Mouse (Mus musculus) monocyte, adult 5-6 weeks (primary cell): ENCODE results near the gene Il22ra1. TPM values are rescaled to one million over a fixed set of nuclear protein-coding genes. Genes with fewer than 3 reads are reported as not detected.

Experiments used
- ATAC-seq: fragments of 153-309, 156-312 bp; replicated peaks from 2 replicates; pipeline ENCODE4 v1.8.0; 2017; ENCODE audit warnings: mild to moderate bottlenecking; ENCODE audit not compliant: low TSS enrichment, insufficient number of reproducible peaks, severe bottlenecking, poor library complexity, low FRiP score
- total RNA-seq: library from RNA; stranded (forward); fragments of 200-1000, 200-491, 200-594 nt; gene quantifications from 3 replicates; pipeline ENCODE4 v1.2.3, GENCODE M21; 2017

The Il22ra1 gene
- total RNA-seq, 1 experiment from 2014 or later = not detected

- no peak for ATAC-seq
Measured at GRCm38 (mm10) chr4:135726416-135726815, 1.6 kb upstream of the Il22ra1 start.

GRCm38 (mm10) chr4:135730204-135730603 is 2.2 kb downstream of the Il22ra1 start:
- ATAC-seq = no peak

GRCm38 (mm10) chr4:135730951-135731350 is 3.0 kb downstream of the Il22ra1 start:
- no peak for ATAC-seq

- no peak for ATAC-seq
Measured at GRCm38 (mm10) chr4:135733901-135734300, 5.9 kb downstream of the Il22ra1 start.

GRCm38 (mm10) chr4:135736903-135737302 is 8.9 kb downstream of the Il22ra1 start:
- no peak for ATAC-seq

GRCm38 (mm10) chr4:135738237-135738636 is 10.3 kb downstream of the Il22ra1 start:
- no peak for ATAC-seq

- no peak for ATAC-seq
Measured at GRCm38 (mm10) chr4:135739148-135739547, 11.2 kb downstream of the Il22ra1 start.

GRCm38 (mm10) chr4:135739672-135740071 is 11.7 kb downstream of the Il22ra1 start:
- ATAC-seq = no peak

- ATAC-seq = no peak
Measured at GRCm38 (mm10) chr4:135743520-135743919, 15.5 kb downstream of the Il22ra1 start.

- ATAC-seq = no peak
Measured at GRCm38 (mm10) chr4:135744726-135745448, 16.9 kb downstream of the Il22ra1 start.

GRCm38 (mm10) chr4:135745613-135746012 is 17.6 kb downstream of the Il22ra1 start:
- ATAC-seq = no peak

- no peak for ATAC-seq
Measured at GRCm38 (mm10) chr4:135750896-135751295, 22.9 kb downstream of the Il22ra1 start.

- no peak for ATAC-seq
Measured at GRCm38 (mm10) chr4:135752106-135752778, 24.3 kb downstream of the Il22ra1 start.

GRCm38 (mm10) chr4:135752779-135753164 is 24.8 kb downstream of the Il22ra1 start:
- ATAC-seq = no peak

GRCm38 (mm10) chr4:135758331-135758730 is 30.4 kb downstream of the Il22ra1 start:
- no peak for ATAC-seq

- no peak for ATAC-seq
Measured at GRCm38 (mm10) chr4:135758825-135759224, 30.9 kb downstream of the Il22ra1 start.

GRCm38 (mm10) chr4:135759356-135759976 is 31.5 kb downstream of the Il22ra1 start, which contains the start of gene Myom3:
TSS of gene Myom3 (plus strand) at chr4:135759715.
- ATAC-seq = no peak

- ATAC-seq = no peak
Measured at GRCm38 (mm10) chr4:135761048-135761447, 33.1 kb downstream of the Il22ra1 start.

GRCm38 (mm10) chr4:135761569-135761968 is 33.6 kb downstream of the Il22ra1 start:
- ATAC-seq = no peak
